Mouse (Mus musculus): ENCODE measurements around the gene Mpv17l2.

GRCm38 (mm10) chr8:70803761-70804480, 43.2 kb upstream of the Mpv17l2 start:
- TF ChIP-seq CTCF (IDR thresholded peaks at IDR 0.05; ENCODE audit: low read depth) = no peak
- no peak for TF ChIP-seq EP300 (IDR thresholded peaks at IDR 0.05; ENCODE audit: low read depth)

Data from heart, postnatal 0 days (tissue).